Mouse (Mus musculus) hindlimb bud, embryonic 11.5 days (tissue): ENCODE measurements around the gene Phlpp2.

Experiments used
- DNase-seq: peaks from one replicate; pipeline ENCODE4 v3.0.0-alpha.2; 2012; ENCODE audit warnings: low read depth, low spot score; ENCODE audit errors: extremely low spot score

Phlpp2 gene

DNA sequence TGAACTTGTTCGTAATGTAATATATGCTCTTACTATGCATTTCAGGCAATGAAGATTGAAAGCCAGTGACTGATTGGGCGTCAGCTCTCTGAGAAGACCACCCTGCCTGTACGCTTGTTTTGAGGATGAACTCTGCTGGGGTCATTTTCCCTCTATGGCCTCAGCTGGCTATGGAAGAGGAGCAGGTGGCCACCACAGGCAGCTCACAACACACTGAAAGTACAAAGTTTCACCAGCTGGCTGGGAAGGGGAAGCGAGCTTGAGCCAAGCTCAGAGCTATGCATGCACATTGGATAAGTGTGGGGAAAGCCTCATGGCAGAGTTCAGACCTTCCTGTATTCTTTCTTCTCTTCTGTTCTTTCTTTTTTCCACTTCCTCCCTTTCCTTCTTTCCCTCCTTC is 90.8 kb downstream of the Phlpp2 start:
- DNase-seq = no peak

DNA sequence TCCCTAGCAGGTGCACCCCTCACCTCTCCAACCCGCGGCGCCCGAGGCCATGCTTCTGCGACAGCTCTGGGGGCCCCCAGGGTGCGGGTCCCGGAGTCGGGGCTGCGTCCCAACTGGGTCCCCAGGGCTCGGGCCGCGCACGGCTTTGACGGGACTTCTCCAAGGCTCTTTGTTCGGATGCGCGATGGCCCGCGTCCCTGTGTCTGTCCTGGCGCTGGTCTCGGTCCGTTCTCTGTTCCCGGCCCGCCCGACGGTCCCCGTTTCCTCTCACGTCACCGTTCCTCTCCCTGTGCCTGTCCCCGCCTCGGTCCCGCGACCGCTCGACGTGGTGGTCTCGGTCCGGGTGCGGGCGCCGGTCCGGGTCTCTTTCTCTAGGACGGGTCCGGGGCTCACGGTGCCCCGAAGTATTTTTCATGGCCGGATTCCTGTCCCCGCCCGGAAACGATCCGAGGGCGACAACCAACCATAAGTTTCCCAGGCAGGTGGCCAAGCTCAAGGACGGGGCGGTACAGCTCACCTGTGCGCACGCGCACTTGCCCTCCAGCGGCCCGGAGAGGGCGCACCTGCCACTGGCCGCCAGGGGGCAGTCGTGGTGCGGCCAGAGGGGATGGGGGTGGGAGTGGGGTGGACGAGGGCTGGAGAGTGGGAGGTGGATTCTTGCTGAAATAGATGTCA is 93.5 kb downstream of the Phlpp2 start, which contains the start of gene Marveld3:
Gene Marveld3, minus strand, starts transcription at position 511 of the 675 bp plus-strand sequence.
- no peak for DNase-seq

DNA sequence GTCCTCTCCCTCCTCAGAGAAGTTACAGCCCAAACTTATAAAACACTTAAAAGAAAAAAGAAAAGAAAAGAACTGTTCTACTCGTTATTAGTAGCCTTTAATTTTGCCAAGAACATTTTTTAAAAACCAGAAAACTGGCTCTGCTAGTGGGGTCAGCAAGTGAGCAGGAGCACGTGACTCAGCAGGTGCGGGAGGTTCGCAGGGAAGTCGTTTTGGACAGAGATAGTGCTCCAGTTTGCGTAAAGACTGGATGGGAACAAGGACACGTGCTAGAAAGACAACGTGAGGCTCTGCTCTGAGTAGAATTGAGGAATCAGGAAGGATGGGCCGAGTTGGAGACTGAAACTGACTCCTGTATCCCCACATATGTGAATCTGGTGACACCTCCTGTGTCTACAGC is 94.6 kb downstream of the Phlpp2 start:
- no peak for DNase-seq

DNA sequence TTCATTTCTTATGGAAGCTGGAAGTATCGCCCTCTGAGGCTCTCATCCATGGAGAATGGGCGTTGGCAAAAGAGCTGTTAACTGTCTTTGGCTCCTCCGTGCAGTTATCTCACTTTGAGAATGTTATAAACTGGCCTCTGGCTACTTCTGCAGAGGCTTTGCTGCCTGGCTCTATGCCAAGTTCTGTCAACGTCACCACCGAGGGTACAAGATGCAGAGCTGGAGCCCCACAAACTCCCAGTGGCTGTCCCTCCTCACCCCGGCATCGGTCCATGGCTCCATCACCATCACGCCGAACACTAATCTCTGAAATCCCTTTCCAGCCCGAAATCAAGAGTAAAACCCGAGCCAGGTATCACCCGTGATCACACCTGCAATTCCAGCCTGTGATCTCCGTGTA is 95.1 kb downstream of the Phlpp2 start:
- DNase-seq = no peak

DNA sequence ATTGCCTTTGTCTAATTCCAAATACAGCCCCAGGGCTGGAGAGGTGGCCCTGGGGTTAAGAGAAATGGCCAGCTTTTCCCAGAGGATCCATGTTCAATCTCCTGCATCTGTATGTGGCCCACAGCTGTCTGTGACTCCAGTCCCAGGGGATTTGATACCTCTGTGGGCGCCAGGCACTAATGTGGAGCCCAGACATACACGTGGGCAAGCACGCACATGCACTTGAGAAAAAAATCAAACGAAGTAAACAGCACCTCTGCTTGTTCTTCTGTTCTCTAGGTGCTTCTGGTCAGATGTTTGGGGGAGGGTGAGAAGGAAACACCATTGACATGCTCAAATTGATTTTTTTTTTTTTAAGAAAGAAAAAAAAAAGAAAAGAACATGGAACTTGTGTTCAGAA is 95.8 kb downstream of the Phlpp2 start:
- DNase-seq = no peak

DNA sequence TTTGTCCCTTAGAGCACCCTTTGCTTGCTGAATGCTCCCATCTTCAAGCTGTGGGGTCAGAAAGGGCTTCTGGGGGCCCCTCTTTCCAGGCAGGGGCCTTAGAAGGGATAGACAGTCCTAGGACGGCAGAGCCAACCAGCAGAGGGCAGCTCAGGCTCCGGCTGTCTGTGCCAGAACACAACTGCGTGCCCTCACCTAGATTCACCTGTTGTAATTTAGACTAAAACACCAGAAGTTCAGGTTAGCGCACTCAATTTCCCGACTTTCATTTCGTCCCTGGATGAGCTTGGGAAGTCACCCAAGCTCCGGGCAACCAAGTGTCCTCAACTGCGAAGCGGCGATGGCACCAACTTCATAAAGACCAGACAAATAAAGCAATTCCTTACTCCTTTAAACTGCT is 100.5 kb downstream of the Phlpp2 start:
- DNase-seq = no peak

DNA sequence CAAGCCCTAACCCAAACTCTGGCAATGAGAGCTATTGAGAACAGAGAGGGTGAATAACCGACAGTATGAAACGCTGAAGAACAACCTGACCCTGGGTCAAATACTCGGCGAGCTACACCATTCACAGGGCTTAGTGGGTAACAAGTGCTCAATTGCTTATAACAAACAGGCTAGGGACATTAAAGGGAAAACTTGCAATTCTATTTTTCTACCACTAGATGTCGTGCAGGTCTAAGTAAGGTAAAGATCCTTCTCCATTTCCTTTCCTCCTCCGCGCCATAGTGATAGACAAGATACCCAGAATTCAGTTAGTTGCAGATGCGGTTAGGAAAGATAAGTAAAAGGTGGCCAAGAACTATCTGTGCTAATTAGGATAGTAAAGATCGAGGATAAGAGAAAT is 102.0 kb downstream of the Phlpp2 start:
- peak; percentile 41 for DNase-seq

DNA sequence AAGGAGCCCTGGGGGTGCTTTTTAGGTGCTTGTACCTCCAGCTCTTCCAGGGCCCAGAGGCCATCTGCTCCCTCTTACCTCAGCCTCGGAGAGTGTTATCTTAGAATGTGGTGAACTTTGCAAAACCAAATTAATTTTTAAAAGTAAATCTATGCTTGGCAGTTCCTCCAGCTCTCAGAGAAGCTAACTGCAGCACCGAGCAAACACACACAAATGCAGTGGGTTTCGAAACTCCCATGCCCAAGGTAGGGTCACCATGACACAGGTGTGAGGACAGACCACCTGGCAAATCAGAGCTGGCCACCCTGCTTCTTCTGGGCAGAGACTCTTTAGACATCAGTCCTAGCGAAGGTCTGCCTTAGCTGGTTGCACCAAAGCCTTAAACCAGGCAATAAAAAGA is 104.6 kb downstream of the Phlpp2 start:
- no peak for DNase-seq

DNA sequence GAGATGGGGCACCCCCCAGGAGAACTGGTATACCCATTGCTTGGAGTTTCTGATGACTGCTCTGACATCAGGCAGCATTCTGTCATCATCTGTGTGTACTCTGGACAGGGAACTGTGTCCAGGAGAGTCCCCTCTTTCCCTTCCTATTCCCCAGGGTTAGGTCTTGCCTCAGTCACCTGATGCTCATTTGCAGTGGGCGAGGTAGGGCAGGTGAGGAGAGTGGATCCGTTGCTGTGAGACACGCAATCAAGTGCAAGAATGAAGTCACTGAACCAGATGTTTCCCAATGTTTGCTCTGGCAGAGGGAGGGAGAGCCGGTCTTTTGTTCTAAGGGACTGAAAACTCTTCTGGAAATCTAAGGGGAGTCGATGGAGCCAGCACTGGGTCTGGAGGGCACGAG is 111.0 kb downstream of the Phlpp2 start:
- DNase-seq = no peak

DNA sequence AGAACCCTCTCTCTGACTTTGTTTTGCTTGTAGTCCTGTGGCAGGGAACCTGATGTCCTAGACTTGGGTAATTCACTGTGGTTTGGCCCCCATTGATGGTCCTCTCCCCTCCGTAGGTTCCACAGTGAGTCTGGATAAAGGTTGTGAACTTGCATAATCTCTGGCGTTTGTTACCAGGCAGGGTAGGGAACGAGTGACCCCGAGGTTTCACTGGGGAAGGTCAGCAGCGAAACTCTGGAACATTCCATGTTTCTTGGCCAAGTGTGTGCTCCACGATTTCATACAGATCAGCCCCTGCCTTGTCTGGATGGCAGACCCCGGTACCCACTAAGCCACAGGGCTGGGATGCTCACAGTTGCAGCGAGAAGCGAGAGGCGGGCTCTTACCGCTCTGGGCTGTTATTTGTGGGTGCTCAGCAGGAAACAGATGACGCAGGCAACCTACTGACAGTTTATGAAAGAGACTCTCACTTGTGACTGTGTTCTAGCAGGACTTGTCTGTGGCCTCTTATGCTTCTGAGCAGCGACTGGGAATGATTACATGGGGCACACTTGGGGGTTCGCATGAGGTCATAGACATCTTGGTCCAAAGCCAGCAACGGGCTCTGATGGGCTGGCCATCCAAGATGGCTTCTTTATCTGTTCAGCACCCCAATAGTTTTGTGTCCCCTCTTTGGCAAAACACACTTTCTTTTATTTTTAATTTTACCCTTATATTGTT is 114.2 kb downstream of the Phlpp2 start:
- no peak for DNase-seq

DNA sequence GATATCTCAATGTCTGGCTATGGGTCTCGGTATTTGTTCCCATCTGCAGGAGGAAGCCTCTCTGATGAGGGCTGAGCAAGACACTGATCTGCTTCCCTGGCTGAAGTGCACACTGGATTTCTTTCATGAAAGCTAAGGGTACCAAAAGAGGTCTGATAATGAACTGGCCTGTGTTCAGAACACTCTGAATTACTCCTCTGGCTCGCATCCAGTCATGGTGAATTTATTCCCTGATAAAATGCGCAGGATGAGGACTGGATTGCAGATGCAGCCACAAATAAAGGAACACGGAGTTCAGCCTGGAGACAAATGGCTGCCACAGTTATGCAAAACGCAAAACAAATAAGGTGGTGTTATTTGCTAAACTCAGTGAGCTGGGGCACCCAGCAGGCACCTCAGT is 115.6 kb downstream of the Phlpp2 start:
- DNase-seq = no peak

DNA sequence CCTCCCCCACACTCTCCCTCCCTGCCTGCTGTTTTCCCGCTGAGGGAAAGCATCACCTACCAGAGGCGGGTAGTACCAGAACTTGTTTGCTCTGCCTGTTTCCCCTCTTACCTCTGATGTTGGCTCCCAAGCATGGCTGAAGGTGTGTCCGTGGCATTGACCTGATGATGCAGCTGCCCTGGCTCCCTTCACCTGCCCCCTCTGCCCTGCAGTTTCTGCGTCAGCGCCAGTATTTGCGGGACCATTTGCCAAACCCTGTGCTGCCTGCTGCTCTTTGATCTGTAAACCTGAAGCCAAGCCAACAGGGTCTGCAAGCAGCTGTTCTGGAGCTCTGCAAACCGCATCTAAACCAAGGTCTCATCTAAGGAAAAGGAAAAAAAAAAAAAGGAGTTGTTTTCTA is 118.0 kb downstream of the Phlpp2 start:
- DNase-seq = no peak

DNA sequence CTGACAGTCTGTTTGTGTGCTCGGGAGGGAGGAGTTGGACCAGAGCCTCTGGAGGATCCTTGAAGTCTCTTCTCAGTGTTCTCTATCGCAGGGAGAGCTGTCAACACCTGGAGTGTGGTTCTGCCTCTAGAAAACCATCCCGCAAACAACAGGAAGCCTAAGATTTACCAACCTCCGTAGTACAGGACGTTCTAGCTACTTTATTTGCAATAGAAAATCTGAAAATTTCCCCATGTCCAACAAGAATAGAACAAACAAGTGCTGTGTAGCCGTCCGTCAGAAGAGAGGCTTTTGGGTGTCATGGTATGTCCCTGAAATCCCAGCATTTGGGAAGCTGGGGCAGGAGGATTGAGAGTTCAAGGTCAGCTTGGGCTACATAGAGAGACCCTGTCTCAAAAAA is 119.4 kb downstream of the Phlpp2 start:
- no peak for DNase-seq

DNA sequence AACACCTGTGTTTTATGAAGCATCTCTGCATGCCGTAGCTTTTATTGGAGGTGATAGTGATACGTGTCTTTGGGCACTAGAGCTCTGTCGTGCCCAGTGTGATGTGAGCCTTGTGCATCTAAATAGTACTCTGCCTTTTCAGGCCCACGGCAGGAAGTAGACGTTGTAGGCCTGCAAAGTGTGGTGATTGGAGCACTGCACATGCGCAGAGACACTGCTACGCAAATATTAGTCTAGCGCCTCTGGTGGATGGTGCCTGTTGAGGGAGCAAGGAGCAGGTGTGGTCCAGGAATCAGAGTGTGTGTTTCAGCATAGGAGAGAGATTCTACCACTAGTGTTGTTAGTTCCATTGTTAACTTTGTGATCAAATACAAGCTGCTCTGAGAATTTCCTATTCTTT is 120.8 kb downstream of the Phlpp2 start:
- no peak for DNase-seq

DNA sequence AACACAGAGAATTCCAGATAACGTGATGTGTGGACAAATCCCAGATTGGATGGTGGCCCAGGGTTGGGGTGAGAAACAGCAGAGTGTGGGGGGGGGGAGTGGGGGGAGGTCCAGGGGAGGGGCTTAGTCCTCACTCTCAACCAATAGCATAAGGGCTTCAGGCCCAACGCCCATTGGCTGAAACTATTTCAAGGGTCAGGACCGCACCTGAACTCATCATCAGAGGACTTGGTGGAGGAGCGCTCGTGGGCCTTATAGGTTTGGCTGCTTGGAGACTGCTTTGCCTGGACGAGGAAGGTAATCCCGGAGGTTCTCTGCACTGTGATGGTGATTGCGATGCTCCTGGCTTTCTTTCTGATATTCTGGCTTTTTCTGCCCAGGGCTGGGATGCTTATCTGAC is 121.9 kb downstream of the Phlpp2 start, which contains the start of gene Tat:
Gene Tat, plus strand, starts transcription at position 214 of the 400 bp plus-strand sequence.
- DNase-seq = no peak

DNA sequence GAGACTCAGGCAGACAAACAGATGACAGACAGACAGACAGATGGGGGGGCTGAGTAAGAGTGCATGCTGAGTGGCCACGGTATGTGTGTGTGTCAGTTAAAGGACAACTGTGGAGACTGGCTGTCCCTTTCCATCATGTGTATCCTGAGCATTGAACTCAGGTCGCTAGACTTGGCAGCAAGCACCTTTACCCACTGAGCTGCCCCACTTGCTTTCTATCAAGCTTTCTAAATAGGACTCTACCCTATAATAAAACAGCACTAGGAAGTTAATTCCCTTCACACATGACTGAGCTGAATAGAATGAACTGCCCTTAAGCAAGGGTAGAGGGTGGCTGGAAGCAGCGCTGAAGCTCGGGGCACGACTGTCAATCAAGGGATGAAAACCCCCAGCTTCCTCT is 123.8 kb downstream of the Phlpp2 start:
- no peak for DNase-seq

DNA sequence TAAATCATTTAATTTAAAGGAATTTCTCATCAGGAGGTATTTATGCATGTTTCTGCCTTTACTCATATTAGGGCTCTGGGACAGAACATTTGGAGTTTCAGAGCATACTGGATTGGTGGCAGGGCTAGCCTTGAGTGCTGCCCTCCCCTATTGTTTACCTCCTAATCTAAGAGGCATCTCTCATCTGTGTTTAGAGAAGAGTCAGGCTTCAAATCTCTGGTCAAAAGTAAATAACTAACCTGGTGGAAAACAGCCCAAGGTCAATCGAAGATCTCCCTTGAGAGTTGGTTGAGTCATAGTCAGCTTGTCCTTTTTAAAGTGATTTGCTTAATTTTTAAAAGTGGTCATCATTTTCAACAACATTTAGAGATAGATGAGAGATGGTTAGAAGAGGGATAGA is 124.6 kb downstream of the Phlpp2 start:
- DNase-seq = no peak
